Mouse (Mus musculus) liver, embryonic 14.5 days (tissue): ENCODE measurements around the gene Negr1. TPM values are rescaled to one million over a fixed set of nuclear protein-coding genes. Genes with fewer than 3 reads are reported as not detected.

Experiments
- ATAC-seq: fragments of 200-750 bp; cut with Nextera tagmentation; 2 replicates; pipeline ENCODE4 v1.8.0; 2017; ENCODE audit warnings: moderate number of reproducible peaks, mild to moderate bottlenecking, moderate library complexity; ENCODE audit not compliant: insufficient read depth
- DNase-seq, 3 experiments: peaks; one replicate each; pipeline ENCODE4 v3.0.0-alpha.2; 2012 to 2013; ENCODE audit warnings: low read depth in 3 of 3, low spot score in 3 of 3
- H3K27ac ChIP-seq: fragments of 300-500 bp; sonication (generic); 2 replicates; pipeline ENCODE4 v1.5.1; 2014; ENCODE audit warnings: moderate library complexity, mild to moderate bottlenecking, control low read depth, inconsistent platforms
- H3K27me3 ChIP-seq: fragments of 300-500 bp; sonication (generic); 2 replicates; pipeline ENCODE4 v1.6.1; 2014; ENCODE audit warnings: mild to moderate bottlenecking, low read length, moderate library complexity; ENCODE audit not compliant: control insufficient read depth, insufficient read depth
- H3K36me3 ChIP-seq: fragments of 300-500 bp; sonication (generic); replicated peaks from 2 replicates; pipeline ENCODE4 v1.6.1; 2014; ENCODE audit warnings: low read depth; ENCODE audit not compliant: control insufficient read depth, insufficient read depth
- H3K4me1 ChIP-seq, 2 experiments: fragments of 200-500 bp in 1 of 2; fragments of 300-500 bp in 1 of 2; sonication (generic) in 1 of 2; replicated peaks; 2 replicates each; pipeline ENCODE4 v1.6.1; 2012 to 2014; ENCODE audit warnings: antibody characterized with exemption in 1 of 2, inconsistent platforms in 1 of 2, low read length in 1 of 2; ENCODE audit not compliant: control insufficient read depth in 2 of 2, insufficient read depth in 2 of 2
- H3K4me2 ChIP-seq: fragments of 300-500 bp; sonication (generic); 2 replicates; pipeline ENCODE4 v1.6.1; 2014; ENCODE audit warnings: low read depth, mild to moderate bottlenecking, control low read depth, moderate library complexity
- H3K4me3 ChIP-seq, 2 experiments: fragments of 200-500 bp in 1 of 2; fragments of 300-500 bp in 1 of 2; sonication (generic) in 1 of 2; 2 replicates each; pipeline ENCODE4 v1.5.1; 2012 to 2014; ENCODE audit warnings: low read depth in 2 of 2, low read length in 2 of 2, mild to moderate bottlenecking in 2 of 2, control low read depth in 1 of 2, inconsistent platforms in 1 of 2, moderate library complexity in 1 of 2; ENCODE audit not compliant: insufficient read depth in 1 of 2
- H3K9ac ChIP-seq: fragments of 300-500 bp; sonication (generic); replicated peaks from 2 replicates; pipeline ENCODE4 v1.6.1; 2014; ENCODE audit warnings: mild to moderate bottlenecking, control low read depth, moderate library complexity
- H3K9me3 ChIP-seq: fragments of 300-500 bp; sonication (generic); 2 replicates; pipeline ENCODE4 v1.6.1; 2016; ENCODE audit warnings: low read length, mixed read lengths; ENCODE audit not compliant: control insufficient read depth
- CTCF ChIP-seq: IDR thresholded peaks from 2 replicates; pipeline ENCODE4 v1.5.1; 2016; ENCODE audit warnings: antibody characterized with exemption, low read depth, control low read depth
- EP300 ChIP-seq: IDR thresholded peaks from 2 replicates; pipeline ENCODE4 v1.6.1; 2016; ENCODE audit warnings: antibody characterized with exemption, low read depth
- WGBS: fragments of 180-500 bp; shearing (Covaris S2); extraction: QIAGEN DNeasy Blood & Tissue Kit; methylation state at CpG from one replicate; pipeline ENCODE4 v1.1.7; 2014; ENCODE audit not compliant: insufficient replicate concordance; 5-methylcytosine and 5-hydroxymethylcytosine counted together
- polyA plus RNA-seq, 2 experiments: library from polyadenylated mRNA; depleted of rRNA in 1 of 2; stranded (reverse) in 1 of 2; unstranded in 1 of 2; fragments of >200 nt; fragmentation: Nextera tagmentation in 1 of 2; extraction: Ambion mirVana in 1 of 2; gene quantifications; 2 replicates each; pipeline versions ENCODE4 v1.2.1 to v1.2.3; 2012 to 2014

Negr1 gene
- polyA plus RNA-seq, 2 experiments = 0.03 TPM; not detected in 1

GRCm38 (mm10) chr3:157188939-157189725 lies 627.5 kb downstream of the Negr1 start:
- no peak for DNase-seq
- Histone ChIP-seq H3K27ac (no peak overlapping the region), H3K36me3 (no peaks in the 10 kb centered on the region), H3K9ac (no peak overlapping the region), H3K9me3 (no peaks in the 10 kb centered on the region), H3K27me3 (no peaks in the 10 kb centered on the region), H3K4me2 (no peak overlapping the region), H3K4me1 (no peaks in the 10 kb centered on the region), H3K4me3 (no peak overlapping the region)
- no peak for TF ChIP-seq CTCF
- TF ChIP-seq EP300 = no peak
- 55% methylated on average over 8 of the region's 8 CpGs for WGBS
- ATAC-seq = no peak

GRCm38 (mm10) chr3:157189834-157190233 lies 628.2 kb downstream of the Negr1 start:
- Histone ChIP-seq H3K4me2 (no peak overlapping the region), H3K9ac (no peak overlapping the region), H3K4me1 (no peaks in the 10 kb centered on the region), H3K27ac (no peak overlapping the region), H3K4me3 (no peak overlapping the region), H3K27me3 (no peaks in the 10 kb centered on the region), H3K36me3 (no peaks in the 10 kb centered on the region), H3K9me3 (no peaks in the 10 kb centered on the region)
- no peak for TF ChIP-seq EP300
- no peak for TF ChIP-seq CTCF
- no peak for ATAC-seq
- 55% methylated on average over 4 of the region's 4 CpGs for WGBS
- DNase-seq = no peak

- WGBS = 33% methylated on average over 3 of the region's 3 CpGs
- no peak overlapping the region for H3K4me3 ChIP-seq
- H3K27me3 ChIP-seq = no peaks in the 10 kb centered on the region
- ATAC-seq (no peak), DNase-seq (no peak)
- H3K9me3 ChIP-seq = no peaks in the 10 kb centered on the region
- no peaks in the 10 kb centered on the region for H3K4me1 ChIP-seq
- no peak for TF ChIP-seq EP300
- no peak for TF ChIP-seq CTCF
- no peaks in the 10 kb centered on the region for H3K36me3 ChIP-seq
- H3K9ac ChIP-seq = no peak overlapping the region
- H3K4me2 ChIP-seq = no peak overlapping the region
- no peak overlapping the region for H3K27ac ChIP-seq
Measured at GRCm38 (mm10) chr3:157190551-157190950, 629.0 kb downstream of the Negr1 start.

- TF ChIP-seq CTCF (no peak), EP300 (no peak)
- ATAC-seq = no peak
- no peaks in the 10 kb centered on the region for H3K9me3 ChIP-seq
- H3K4me1 ChIP-seq = no peaks in the 10 kb centered on the region
- H3K36me3 ChIP-seq = no peaks in the 10 kb centered on the region
- 53% methylated on average over 3 of the region's 3 CpGs for WGBS
- H3K9ac ChIP-seq = no peak overlapping the region
- H3K4me3 ChIP-seq = no peak overlapping the region
- DNase-seq = no peak
- no peaks in the 10 kb centered on the region for H3K27me3 ChIP-seq
- H3K4me2 ChIP-seq = no peak overlapping the region
- H3K27ac ChIP-seq = no peak overlapping the region
Measured at GRCm38 (mm10) chr3:157192021-157192420, 630.4 kb downstream of the Negr1 start.

GRCm38 (mm10) chr3:157193141-157193540 lies 631.5 kb downstream of the Negr1 start:
- no peak for TF ChIP-seq CTCF
- TF ChIP-seq EP300 = no peak
- Histone ChIP-seq H3K27ac (no peak overlapping the region), H3K36me3 (no peaks in the 10 kb centered on the region), H3K4me2 (no peak overlapping the region), H3K4me3 (no peak overlapping the region), H3K9ac (no peak overlapping the region), H3K27me3 (no peaks in the 10 kb centered on the region), H3K4me1 (no peaks in the 10 kb centered on the region), H3K9me3 (no peaks in the 10 kb centered on the region)
- 66% methylated on average over 3 of the region's 3 CpGs for WGBS
- DNase-seq (no peak), ATAC-seq (no peak)
